Mouse (Mus musculus) gastrocnemius, postnatal 10 days (tissue): ENCODE results near the gene Gm9970. TPM values are rescaled to one million over a fixed set of nuclear protein-coding genes. Genes with fewer than 3 reads are reported as not detected.
A peak's percentile ranks its signal among the peaks of the same experiment; 100 is the strongest.

Source experiments
- DNase-seq: peaks from one replicate; pipeline ENCODE4 v3.0.0; 2021; ENCODE audit warnings: mixed read lengths
- long read RNA-seq, 2 experiments: library from polyadenylated mRNA; stranded (forward); transcript quantifications; one replicate each; pipeline ENCODE4 v2.0.0; 2021
- total RNA-seq, 2 experiments: library from RNA; stranded (reverse); gene quantifications; 2 replicates each; pipeline ENCODE4 v1.2.3; 2021

Gene Gm9970
- not detected for total RNA-seq
- long read RNA-seq, experiment 1 = 0 reads
- long read RNA-seq, experiment 2 = 0 reads

DNA sequence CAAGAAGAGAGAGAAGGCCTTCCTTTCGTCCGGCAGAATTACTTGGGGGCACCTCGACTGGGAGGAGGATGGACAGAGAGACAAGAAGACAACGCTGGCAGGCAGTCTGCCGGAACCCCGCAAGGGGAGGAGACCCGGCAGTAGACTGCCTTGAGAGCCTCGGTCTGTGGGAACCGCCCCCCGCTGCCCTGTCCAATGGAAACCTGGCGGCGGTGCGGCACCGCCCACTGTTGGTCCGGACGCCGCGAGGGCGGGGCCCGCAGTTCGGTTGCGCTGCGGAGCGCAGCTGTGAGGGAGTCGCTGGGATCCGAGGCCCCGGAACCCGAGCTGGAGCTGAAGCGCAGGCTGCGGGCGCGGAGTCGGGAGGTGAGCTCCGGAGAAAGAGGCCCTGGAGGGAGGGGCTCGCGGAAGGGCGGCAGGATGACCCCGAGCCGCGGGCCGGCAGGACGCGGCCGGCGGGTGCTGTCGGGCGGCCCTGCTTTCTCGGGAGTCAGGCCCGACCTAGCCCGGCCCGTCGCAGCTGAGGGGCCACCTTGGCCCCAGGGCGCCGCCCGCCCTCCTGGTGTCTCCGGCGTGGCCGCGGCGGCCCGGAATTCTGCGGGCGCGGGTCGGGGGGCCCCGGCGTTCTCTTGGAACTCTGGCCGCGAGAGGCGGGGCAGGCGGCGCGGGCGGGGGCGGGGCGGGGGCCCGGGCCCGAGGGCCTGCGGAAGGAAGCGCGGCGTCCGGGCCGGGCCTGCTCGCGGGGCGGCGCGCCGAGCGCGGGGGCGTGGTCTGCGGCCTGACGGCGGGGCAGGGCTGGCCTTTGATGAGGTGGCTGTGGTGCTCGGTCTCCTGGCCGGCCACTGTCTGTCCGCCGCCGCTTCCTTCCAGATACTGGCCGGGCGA lies at the start of gene Gm9970, which contains the start of gene Nrbp1:
Gene Gm9970 (minus strand): TSS at position 596 of the 885 bp plus-strand sequence.
Gene Nrbp1 (plus strand): TSS at position 228 of the 885 bp plus-strand sequence.
- DNase-seq = peak; percentile 98

DNA sequence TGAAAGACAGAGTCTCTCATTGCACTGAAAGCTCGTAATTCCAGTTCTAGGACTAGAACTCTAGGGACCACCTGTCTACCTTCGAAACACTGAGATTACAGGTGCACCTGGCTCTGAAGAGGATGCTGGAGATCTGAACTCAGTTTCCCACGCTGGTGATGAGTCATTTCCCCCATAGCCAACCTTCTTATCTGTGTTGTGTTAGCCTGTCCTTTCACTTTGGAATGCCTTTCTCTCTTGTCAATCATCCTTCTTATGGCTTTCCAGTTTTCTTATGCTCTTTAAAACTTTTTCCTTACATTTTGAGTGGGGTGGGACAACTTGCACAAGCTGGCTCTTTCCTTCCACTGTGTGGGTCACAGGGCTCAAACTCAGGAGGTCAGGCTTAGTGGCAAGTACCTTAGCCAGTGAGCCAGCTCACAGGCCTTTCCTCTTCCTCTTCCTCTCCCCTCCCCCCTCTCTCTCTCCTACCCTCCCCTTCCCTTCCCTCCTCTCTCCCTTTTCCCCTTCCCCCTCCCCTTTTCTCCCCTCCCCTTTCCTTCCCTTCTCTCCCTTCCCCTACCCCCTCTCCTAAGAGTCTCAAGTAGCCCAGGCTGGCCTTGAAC lies 48.7 kb upstream of the Gm9970 start:
- no peak for DNase-seq

DNA sequence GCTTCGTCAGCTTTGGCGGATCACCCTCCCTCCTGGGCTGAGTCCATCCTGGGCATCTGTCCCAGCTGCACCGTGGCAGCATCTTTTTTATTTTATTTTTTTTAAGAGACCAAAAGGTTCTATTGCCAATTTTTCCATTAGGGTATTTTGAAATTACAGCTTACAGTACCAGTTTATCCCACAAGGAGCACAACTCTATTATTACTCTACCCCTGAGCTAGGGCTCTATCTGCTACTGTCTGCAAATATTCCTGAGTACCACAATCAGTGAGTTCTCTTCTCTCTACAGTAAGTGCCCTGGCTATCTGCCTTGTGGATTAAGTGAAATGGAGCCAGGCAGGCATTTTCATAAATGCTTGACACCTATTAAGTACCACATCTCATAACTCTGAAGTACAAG lies 47.6 kb upstream of the Gm9970 start:
- peak; percentile 28 for DNase-seq

DNA sequence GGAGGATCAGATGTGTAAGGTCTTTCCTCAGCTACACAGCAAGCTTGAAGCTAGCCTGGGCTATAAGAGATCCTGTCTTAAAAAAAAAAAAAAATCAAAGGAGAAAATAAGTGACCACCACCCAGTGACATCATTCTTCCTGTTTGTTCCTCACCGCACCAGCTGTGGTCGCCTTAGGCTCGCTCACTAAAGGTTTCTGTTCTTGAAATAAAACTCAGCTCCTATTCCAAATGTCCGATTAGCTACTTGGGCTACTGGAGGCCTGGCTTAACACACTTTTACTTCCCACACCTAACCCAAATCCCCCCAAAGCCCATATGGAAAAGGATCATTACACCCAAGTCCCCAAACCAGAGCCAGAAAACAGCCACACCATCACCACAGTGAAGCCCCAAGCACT lies 47.2 kb upstream of the Gm9970 start:
- no peak for DNase-seq

DNA sequence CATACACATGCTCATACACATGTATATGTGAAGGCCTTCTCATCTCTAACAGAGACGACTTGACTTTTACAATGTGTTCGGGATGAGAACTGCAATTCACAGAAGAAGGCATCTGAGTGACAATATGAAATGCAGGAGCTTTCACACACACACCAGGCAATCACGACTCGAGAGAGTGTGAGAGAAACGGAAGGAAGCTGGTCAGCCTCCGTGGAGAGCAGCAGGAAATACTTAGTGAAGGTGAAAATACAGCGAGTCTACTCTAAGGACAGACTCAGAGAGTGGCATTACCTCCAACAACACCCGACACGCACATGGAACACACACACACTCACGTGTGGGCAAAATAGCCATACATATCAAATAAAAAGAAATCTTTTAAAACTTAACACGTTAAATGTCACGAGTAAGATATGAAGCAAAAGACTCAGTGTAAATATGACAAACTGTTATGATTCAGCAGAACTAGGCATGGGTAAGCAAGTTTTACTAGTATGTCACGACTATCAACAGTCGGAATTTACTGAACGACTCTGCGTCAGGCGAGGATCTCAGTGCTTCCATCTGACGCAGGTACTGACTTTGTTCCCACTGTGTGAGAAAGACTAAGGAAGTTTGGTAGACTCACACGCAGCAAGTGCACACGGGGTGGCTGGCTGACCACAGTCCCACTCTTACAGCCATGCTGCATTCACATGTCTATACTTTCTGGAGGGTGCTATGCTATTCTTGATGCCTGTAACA lies 38.4 kb upstream of the Gm9970 start:
- DNase-seq = no peak

DNA sequence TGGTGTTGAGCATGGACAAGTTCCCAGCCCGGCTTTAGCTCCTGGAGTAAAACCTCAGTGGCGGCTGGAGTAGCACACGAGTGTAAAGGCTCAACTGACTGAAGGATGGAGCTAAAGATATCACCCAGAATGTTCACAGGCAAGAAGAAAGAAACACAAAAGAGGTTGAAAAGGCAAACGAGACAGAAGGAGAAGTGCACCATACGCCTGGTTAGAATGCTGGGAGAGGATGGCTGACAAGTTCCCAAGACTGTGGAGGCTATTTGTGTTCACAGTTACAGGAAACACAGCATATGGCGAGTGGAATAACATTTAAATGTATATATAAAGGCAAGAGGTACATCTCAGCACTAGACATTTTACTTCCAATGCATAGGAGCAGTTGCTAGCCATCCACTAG lies 32.0 kb upstream of the Gm9970 start:
- no peak for DNase-seq

DNA sequence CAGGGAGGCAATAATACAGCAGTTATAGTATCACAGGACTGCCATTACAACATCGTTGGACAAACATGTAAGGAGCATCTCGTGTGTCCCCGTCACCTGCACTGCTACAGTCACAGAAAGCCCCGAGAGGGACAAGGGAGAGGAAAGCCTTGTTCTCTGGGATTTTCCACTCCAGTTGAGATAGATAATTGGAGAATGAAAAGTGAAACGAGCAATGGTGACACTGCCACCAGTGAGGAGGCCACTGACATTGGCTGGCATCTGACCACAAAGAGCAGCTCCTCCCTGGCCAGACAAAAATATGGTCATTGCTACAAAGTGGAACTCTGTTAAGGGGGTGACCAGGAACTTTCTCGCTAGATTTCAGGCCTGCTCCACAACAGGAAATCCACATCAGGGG lies 26.7 kb upstream of the Gm9970 start:
- no peak for DNase-seq

DNA sequence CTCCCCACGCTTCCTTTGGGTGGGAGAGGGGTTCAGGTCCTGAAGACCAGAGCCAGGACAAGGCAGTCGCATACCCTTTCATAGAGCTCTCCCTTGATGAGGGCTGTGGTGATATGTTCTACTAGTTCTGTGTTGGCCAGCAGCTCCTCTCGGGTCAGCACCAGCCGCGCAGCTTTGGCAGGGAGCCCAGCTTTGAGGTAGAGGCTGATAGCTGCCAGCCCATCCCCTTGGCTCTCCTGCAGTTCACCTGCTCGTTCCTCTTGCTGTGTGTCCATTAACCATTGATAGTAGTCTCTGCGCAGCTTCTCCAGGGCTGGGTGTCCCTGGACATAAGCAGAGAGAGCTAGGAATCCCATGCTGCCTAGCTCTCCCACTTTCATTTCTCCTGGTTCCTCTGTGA lies 25.1 kb upstream of the Gm9970 start:
- no peak for DNase-seq

DNA sequence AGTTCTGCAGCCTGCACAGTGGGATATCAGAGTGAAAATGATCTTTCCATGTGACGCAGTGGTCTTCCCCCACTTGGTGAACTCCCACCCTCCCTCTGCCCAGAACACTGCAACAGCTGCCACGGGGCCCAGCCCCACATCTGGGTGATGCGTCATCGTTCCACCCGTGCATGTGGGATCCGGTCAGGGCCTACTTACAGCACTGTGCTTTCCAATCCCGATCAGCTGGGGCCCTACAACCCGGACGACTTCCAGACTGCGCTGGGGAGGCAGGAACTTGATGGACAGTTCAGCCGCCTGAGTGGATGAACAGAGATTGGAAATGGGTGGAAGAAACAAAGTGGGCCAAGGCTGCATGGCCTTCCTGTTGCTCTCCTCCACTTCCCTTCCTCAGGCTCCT lies 16.6 kb upstream of the Gm9970 start:
- DNase-seq = no peak

DNA sequence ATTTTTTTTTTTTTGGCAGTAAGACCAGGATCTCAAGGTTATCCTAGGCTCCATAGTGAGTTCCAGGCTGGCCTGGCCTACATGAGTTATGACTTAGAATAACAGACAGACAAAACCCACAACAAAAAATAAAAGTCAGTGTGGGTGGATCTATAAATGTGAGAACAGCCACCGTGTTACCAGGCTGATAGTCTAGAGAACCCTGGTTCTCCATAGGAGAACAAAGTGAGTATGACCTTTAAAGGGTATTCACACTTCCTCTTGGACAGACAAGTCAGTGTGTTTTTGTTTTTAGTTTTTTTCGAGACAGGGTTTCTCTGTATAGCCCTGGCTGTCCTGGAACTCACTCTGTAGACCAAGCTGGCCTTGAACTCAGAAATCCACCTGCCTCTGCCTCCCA lies 14.9 kb upstream of the Gm9970 start:
- DNase-seq = no peak

DNA sequence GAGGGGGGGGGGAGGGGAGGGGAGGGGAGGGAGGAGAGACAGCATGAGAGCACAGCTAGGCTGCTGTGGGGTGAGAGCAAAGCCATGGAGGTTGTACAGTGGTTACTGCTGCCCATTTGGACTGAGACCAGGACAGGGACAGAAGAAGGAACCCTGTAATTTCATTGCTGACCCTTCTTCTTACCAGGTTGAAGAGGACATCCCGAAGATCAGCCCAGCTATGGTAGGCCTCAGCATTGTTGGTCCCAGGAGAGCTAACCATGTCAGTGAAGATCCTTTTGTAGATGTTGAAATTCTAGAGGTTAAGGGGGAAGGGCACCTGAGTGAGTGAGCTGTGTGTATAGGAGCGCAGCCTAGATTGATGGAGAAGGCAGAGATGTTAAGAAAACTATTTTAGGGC lies 14.3 kb upstream of the Gm9970 start:
- no peak for DNase-seq

DNA sequence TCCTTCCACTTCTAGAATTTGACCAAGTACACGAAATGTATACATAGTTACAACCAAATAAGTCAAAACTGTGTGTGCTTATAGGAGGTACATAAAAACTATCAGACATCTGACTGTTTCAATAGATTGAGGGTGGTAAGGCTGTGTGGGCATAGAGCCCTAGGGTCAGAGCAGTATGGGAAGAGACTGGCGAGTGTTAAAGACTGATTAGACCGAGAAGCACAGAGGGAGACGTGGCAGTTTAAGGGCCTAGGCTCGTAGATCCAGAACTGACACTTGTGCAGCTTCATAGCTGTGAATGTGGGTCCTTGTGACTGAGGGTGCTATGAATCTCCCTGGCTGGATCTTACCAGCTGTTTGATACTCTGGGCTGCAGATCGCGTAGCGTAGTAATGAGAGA lies 13.9 kb upstream of the Gm9970 start:
- no peak for DNase-seq

DNA sequence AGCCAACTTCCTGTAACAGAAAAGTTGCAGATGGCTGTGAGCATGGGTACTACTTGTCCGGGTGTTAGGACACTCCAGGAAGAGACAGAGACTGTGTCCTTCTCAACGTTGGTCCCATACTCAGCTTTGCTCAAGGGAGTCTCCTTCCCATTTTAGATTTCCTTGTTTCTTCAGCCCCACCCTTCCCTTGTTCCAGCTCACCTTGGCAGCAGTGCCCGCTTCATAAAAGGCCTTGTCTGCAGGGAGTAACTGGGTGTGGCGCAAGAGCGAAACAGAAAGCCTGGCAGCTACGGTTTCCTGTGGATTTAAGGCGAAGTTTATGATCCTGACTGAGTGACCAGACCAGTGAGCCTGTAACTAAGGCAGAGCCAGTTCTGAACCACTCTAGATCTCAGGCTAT lies 13.4 kb upstream of the Gm9970 start:
- no peak for DNase-seq

DNA sequence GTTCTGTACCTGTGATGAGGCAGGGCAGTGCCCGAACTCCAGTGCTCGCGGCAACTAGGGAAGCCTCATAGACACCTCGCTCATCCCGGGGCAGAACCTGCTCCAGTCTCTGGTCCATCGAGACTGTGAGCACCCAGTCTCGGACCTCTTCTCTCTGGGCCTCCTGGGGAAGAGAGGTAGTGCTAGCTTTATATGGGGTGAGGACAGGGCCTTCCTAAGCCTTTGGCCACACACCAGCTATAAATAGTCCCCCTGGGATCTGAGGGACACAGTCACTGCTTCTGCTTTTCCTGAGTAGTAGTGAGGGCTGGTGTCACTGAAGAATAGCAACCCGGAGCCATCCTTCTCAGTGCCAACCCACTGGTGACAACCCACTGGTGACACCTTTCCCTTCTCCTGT lies 12.8 kb upstream of the Gm9970 start:
- DNase-seq = no peak

DNA sequence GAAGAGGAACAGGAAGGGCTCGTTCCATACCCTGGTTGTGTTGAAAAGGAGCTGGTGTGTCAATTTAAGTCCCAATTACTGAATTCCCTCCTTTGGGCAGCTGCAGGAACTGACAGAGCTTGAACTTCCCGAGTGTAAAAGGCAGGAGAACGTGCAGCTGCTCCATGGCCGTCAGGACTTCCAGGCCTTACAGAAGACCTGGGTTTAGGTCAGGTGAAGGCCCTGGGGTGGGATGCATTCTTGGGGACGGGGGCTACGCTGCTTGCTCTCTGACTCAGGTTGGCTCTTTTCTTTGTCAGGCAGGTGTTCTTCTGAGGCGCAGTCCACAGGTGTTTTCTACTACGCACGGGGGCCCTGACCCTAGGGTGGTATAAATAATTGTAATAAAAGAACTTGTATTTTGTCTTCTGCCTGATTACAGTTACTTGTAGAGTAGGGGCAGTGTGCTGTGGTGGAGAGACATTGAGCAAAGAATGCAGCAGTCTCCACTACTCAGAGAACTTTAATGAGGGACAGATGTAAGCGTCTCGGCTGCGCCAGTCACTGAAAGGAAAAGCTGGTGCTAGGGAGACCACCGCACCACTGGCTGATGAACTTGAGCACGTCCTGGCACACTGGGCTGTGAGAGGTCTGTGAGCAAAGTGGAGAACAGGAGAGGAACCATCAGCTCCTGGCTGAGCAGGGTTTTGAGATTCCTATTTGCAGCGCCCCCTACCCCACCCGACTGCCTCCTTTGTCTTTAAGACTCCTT lies 11.9 kb upstream of the Gm9970 start:
- no peak for DNase-seq

DNA sequence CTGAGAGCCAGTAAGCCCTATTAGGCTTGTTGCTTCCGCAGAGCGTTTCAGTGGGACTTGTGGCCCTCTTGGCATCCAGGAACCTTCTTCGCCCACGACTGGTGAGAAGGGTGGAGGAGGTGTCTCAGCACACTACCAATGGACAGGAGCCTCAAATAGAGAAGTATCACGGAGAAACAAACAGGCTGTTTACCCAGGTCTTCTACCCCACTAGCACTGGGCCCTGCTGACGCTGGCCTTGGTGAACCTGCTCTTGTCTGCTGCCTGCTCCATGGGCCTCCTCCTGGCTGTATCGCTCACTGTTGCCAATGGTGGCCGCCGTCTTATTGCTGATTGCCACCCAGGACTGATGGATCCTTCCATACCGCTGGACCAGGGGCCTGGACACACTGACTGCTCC lies 11.1 kb upstream of the Gm9970 start:
- DNase-seq = no peak

DNA sequence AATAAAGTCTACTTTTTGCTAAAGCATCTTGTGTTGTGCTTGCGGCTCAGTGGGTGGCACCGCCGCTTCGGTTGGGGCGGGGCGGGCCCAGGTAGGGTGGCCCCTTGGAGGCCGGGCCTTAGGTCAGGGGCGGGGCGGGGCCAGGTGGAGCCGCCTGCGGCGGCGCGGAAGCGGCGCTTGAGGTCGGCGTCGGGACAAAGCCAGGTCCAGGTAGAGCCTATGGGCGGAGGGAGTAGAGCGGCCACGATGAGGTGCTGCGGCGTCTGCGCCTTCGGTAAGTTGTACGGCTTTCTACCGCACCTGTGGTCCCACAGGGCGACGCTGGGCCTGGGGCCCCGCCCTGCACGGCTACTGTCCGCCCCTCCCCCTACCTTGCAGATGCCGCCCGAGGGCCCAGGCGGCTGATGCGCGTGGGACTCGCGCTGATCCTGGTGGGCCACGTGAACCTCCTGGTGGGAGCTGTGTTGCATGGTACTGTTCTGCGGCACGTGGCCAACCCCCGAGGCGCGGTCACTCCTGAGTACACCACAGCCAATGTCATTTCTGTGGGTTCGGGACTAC lies 10.6 kb upstream of the Gm9970 start, which contains the start of gene Krtcap3:
Gene Krtcap3 (plus strand): TSS at position 151 of the 561 bp plus-strand sequence.
- peak; percentile 24 for DNase-seq

DNA sequence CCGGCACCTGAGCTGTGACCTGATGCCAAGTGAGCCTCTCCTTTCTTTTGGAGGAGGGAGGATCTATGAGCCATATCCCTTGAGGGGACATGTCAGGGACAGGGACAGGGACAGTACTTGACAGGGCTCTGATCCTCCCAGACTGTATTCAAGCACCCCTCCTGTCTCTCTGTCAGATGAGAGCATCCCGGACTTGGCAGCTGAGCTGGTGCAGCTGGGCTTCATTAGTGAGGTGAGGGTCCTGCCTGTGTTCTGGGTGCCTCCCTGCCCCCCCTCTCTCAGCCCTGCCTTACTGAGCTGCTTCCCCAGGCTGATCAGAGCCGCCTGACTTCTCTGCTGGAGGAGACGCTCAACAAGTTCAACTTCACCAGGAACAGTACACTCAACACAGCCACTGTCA lies 9.7 kb upstream of the Gm9970 start:
- DNase-seq = no peak

DNA sequence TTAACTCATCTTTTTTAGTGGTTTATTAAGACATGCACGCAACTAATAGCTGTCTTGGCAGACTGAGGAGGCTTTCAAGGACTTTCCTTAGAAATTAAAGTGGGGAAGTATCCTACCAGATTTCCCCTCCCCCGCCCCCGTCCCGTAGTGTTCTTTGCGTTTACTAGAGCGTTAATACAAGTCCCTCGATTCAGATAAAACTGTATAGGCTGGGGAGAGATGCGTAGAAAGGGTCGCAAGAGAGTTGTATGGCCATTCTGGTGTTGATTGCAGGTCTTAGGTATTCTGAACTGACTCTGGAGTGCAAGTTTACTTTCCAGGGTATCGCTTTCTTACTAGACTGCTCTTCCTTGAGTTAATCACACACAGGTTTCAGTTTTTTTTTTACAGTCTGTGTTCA lies 1.2 kb upstream of the Gm9970 start:
- DNase-seq = no peak

DNA sequence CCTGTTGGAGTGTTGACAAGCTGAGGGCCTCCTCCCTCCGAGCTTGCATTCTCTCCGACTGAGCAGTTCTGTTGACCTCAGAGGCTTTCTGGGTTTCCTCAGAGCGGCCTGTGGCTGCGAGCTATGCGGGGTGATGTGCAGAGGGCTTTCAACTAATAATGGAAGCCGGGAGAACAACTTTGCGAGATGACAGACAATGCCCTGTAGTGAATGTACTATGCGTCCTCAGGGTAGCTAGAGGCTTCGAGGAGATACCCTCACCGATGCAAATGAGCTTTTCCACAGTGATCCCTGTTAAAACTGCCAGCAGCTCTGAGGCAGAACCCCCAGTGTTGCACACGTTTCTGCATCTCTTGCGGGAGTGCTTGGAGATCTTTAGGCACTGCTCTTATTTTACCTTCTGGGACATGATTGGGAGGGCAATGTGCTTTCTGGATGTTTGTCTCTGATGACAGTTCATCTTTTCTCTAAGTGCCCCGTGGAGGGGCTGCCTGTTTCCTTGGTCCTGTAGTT lies 546 bp upstream of the Gm9970 start:
- no peak for DNase-seq

DNA sequence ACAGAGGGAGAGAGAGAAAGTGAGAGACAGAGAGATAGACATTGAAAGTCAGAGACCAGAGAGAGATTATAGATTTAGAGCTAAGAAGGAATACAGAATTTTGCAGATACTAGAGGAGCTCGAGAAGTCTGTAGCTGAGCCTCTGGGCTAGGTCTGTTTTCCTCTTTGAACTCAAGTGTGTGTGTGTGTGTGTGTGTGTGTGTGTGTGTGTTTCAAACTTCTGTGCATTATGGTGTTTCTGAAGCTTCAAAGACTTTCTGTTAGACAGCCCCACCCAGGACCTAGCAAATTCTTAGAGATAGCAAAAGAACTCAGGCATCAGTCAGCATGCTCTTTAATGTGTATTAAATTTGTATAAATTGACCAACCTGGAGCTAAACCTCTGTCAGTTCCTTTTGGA lies 14.4 kb downstream of the Gm9970 start:
- no peak for DNase-seq

DNA sequence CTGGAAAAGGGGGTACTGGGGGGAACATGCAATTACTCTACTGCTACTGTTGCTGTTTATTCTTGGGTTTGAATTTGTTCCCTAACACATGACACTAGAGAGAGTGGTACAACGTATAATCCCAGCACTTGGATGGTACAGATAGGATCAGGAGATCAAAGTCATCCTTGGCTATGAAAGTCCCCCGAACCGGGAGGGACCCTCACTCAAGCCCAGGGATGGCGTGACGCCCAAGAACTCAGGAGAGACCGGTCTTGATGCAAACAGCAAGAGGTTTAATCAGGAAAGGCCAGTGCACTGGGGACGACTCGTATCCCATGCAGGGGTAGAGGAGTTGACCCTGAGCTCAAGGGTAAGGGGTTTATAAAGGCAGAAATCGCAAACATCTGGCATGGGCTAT lies 18.3 kb downstream of the Gm9970 start:
- no peak for DNase-seq
